Mouse (Mus musculus) heart, embryonic 13.5 days (tissue): Measurements from ENCODE around the gene Ppp2r5b. TPM values are rescaled to one million over a fixed set of nuclear protein-coding genes. Genes with fewer than 3 reads are reported as not detected.
A peak's percentile ranks its signal among the peaks of the same experiment; 100 is the strongest.

Experiments used
- ATAC-seq: fragments of 200-750 bp; cut with Nextera tagmentation; 2 replicates; pipeline ENCODE4 v1.8.0; 2017; ENCODE audit warnings: moderate TSS enrichment; ENCODE audit not compliant: insufficient number of reproducible peaks, low FRiP score, low TSS enrichment; ENCODE audit errors: extremely low read depth
- H3K27ac ChIP-seq: fragments of 300-500 bp; sonication (generic); replicated peaks from 2 replicates; pipeline ENCODE4 v1.5.1; 2015; ENCODE audit warnings: moderate library complexity, mild to moderate bottlenecking, inconsistent platforms
- H3K27me3 ChIP-seq: fragments of 300-500 bp; sonication (generic); replicated peaks from 2 replicates; pipeline ENCODE4 v1.6.1; 2015; ENCODE audit warnings: mild to moderate bottlenecking, inconsistent platforms
- H3K36me3 ChIP-seq: fragments of 300-500 bp; sonication (generic); 2 replicates; pipeline ENCODE4 v1.6.1; 2015; ENCODE audit warnings: mild to moderate bottlenecking, inconsistent platforms
- H3K4me1 ChIP-seq: fragments of 300-500 bp; sonication (generic); 2 replicates; pipeline ENCODE4 v1.6.1; 2015; ENCODE audit warnings: inconsistent platforms
- H3K4me2 ChIP-seq: fragments of 300-500 bp; sonication (generic); 2 replicates; pipeline ENCODE4 v1.6.1; 2015; ENCODE audit warnings: inconsistent platforms, mild to moderate bottlenecking, moderate library complexity
- H3K4me3 ChIP-seq: fragments of 300-500 bp; sonication (generic); 2 replicates; pipeline ENCODE4 v1.5.1; 2015; ENCODE audit warnings: moderate library complexity, mild to moderate bottlenecking, inconsistent platforms
- H3K9ac ChIP-seq: fragments of 300-500 bp; sonication (generic); 2 replicates; pipeline ENCODE4 v1.6.1; 2015; ENCODE audit warnings: inconsistent platforms, mild to moderate bottlenecking, moderate library complexity
- H3K9me3 ChIP-seq: fragments of 300-500 bp; sonication (generic); 2 replicates; pipeline ENCODE4 v1.6.1; 2016; ENCODE audit warnings: inconsistent platforms
- WGBS: fragments of 180-500 bp; shearing (Covaris S2); methylation state at CpG from one replicate; pipeline ENCODE4 v1.1.7; 2015; ENCODE audit warnings: mixed read lengths; 5-methylcytosine and 5-hydroxymethylcytosine counted together
- polyA plus RNA-seq: library from polyadenylated mRNA; unstranded; fragments of >200 nt; fragmentation: Nextera tagmentation; extraction: Ambion mirVana; gene quantifications from 2 replicates; pipeline ENCODE4 v1.2.1, GENCODE M21; 2015

Gene Ppp2r5b
- polyA plus RNA-seq, 1 experiment from 2014 or later: 20.7 TPM

DNA sequence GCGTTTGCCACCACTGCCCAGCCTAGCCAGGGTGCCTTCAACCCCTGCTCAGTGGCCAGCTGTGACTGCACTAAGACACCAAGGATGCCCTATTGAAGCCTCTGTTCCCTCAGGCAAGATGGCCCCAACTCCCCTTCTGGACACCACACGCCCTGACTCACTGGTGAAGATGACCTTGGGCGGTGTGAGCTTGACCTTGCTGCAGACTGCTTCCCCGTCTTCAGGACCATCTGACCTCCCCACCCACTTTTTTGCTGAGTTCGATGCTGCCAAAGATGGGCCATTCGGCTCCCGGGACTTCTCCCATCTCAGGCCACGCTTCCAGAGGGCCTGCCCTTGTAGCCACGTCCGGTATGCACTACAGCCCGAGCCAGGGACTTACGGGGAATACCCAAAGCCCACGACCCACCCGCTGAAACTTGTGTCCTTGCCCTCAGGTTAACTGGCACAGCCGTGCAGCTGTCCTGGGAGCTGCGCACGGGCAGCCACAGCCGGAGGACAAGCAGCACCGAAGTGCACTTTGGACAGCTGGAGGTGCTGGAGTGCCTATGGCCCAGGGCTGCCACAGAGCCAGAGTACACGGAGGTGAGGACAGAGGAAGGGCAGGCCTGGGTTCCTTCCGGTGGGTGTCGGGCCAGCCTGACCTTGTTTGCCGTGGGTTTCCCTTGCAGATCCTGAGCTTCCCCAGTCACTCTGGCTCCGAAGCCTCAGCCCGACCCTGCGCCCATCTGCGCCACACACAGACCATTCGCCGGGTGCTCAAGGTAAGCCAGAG is 12.0 kb upstream of the Ppp2r5b start:
- Histone ChIP-seq H3K4me1 (peaks cover 5% of the 10 kb centered on the region), H3K9me3 (no peaks in the 10 kb centered on the region), H3K27me3 (no peaks in the 10 kb centered on the region), H3K9ac (no peak overlapping the region), H3K36me3 (peaks cover 85% of the 10 kb centered on the region), H3K27ac (no peak overlapping the region), H3K4me2 (no peak overlapping the region), H3K4me3 (no peak overlapping the region)
- WGBS: 87% methylated on average over 29 of the region's 29 CpGs
- no peak for ATAC-seq

DNA sequence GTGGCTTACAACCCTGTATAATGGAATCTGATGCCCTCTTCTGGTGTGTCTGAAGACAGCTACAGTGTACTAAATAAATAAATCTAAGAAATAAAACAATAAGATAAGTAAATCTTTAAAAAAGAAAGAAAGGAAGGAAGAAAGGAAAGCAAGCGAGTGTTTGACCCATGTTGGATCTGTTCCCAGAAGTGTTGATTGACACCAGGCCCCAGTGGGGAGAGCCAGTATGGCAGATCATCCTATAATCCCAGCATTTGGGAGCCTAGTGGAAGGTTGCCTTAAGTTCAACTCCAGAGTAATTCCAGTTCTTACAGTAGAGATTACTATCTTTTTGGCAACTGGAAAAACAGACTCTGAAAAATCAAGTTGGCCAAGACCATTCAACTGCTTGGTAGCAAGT is 10.1 kb upstream of the Ppp2r5b start:
- WGBS: 52% methylated on average over 1 of the region's 1 CpGs
- Histone ChIP-seq H3K27me3 (no peaks in the 10 kb centered on the region), H3K4me3 (no peak overlapping the region), H3K27ac (no peak overlapping the region), H3K4me2 (no peak overlapping the region), H3K9ac (no peak overlapping the region), H3K9me3 (no peaks in the 10 kb centered on the region), H3K36me3 (peaks cover 67% of the 10 kb centered on the region), H3K4me1 (peaks cover 15% of the 10 kb centered on the region)
- no peak for ATAC-seq

DNA sequence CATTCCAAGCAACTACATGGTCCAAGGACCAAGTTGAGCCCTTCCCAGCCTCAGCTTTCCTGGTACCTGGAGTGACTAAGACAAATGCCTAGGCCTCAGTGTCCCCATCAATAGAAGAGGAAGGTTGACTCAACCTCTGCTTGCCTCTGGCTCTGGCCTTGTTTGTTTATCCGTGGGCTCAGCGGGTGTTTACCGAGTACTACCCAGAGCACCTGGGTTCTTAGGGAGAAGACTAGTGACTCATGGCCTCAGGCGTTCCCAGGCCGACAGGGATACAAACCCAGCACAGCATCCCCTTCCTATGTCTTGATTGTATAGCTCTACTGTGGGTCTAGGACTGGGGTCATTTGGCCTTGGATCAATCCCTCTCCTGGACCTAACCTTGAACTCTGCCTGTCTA is 7.6 kb upstream of the Ppp2r5b start:
- Histone ChIP-seq H3K36me3 (peaks cover 46% of the 10 kb centered on the region), H3K4me2 (peak overlapping the region; percentile 96), H3K27me3 (no peaks in the 10 kb centered on the region), H3K9me3 (no peaks in the 10 kb centered on the region), H3K27ac (no peak overlapping the region), H3K9ac (peak overlapping the region; percentile 93), H3K4me3 (no peak overlapping the region), H3K4me1 (peaks cover 22% of the 10 kb centered on the region)
- WGBS: 78% methylated on average over 5 of the region's 5 CpGs
- ATAC-seq: no peak

DNA sequence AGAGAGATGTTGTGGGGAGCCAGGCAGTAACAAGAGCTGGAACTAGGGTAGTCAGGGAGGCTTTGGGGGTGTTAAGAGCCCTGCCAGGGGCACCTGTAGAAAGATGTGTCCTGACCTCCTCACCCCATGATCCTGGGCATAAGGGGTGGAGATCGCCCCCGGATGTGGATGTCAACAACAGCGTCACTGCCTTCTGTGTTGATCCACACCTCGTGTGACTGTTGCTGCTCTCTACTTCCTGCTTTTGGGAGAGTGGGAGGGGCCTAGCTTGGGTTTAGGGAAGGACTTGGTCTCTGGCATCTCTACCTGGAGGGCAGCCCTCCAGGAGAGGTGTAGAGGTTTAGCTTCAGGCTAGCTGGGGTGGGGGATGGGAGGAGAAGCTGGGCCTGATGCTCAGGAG is 6.6 kb upstream of the Ppp2r5b start:
- peaks cover 37% of the 10 kb centered on the region for H3K36me3 ChIP-seq
- peak overlapping the region; percentile 96 for H3K4me2 ChIP-seq
- H3K9me3 ChIP-seq: no peaks in the 10 kb centered on the region
- peak overlapping the region; percentile 81 for H3K4me3 ChIP-seq
- peak overlapping the region; percentile 93 for H3K9ac ChIP-seq
- H3K27ac ChIP-seq: peak overlapping the region; percentile 72
- peaks cover 22% of the 10 kb centered on the region for H3K4me1 ChIP-seq
- 0 out of 2 replicates have a peak, but pooled peaks have one; percentile 15 for ATAC-seq
- H3K27me3 ChIP-seq: no peaks in the 10 kb centered on the region
- 0% methylated on average over 4 of the region's 4 CpGs for WGBS

DNA sequence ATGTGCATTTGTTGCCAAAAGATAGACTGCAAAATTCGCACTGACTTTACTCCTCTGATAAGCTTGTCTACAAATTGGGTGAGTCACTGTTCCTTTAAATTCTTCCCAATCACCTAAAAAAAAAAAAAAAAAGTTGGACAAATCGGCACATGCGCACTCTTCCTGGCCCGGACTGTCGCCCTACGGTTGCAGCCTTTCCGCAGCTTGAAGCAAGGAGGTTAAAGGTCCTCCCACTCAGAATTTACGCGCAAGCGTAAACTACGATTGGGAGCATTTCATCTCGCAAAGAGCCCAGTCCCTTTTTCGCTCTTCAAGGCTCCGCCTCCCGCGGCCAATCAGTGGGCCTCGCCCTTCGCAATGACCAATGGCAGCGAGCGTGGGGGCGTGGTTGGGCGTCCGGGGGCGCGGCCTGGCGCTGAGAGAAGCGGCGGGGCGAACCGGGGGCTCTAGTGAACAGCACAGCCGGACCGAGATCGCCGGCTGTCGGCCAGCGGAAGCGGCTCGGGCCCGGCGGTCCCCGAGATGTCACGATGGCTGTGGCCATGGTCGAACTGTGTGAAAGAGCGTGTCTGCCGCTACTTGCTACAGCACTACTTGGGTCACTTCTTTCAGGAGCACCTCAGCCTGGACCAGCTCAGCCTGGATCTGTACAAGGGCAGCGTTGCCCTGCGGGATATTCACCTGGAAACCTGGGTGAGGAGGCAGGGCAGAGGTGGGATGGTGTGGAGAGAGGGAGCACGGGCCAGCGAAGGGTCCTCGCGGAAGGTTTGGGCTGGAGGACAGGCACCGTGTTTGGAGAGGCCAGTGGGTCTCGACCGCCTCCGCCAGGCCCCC is 5.8 kb upstream of the Ppp2r5b start, which contains the start of gene Atg2a:
Atg2a (plus strand) TSS at position 395 of the 834 bp plus-strand sequence.
- peaks cover 24% of the 10 kb centered on the region for H3K4me1 ChIP-seq
- peak within 1 kb of the TSS; percentile 93 for H3K9ac ChIP-seq
- H3K27ac ChIP-seq: peak within 1 kb of the TSS; percentile 72
- no peaks in the 10 kb centered on the region for H3K9me3 ChIP-seq
- under 1% methylated on average over 55 of the region's 55 CpGs for WGBS
- peak; percentile 86 for ATAC-seq
- H3K27me3 ChIP-seq: no peaks in the 10 kb centered on the region
- peak within 1 kb of the TSS; percentile 96 for H3K4me2 ChIP-seq
- peaks cover 29% of the 10 kb centered on the region for H3K36me3 ChIP-seq
- peak within 1 kb of the TSS; percentile 81 for H3K4me3 ChIP-seq

DNA sequence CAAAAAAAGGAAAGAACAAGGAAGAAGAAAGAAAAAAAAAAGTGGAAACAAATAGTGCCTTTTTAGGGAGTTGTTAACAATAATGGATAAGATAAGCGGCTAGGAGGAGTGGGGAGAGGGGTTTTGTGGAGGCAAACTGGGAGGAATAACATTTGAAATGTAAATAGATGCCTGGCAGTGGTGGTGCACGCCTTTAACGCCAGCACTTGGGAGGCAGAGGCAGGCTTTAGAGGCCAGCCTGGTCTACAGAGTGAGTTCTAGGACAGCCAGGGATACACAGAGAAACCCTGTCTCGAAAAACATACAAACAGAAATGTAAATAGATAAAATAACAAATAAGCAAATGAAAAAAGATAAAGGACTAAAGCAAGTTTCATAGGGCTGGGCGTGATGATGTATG is 5.1 kb upstream of the Ppp2r5b start:
- Histone ChIP-seq H3K27ac (peak overlapping the region; percentile 60), H3K9ac (peak overlapping the region; percentile 48), H3K36me3 (peaks cover 21% of the 10 kb centered on the region), H3K9me3 (no peaks in the 10 kb centered on the region), H3K27me3 (no peaks in the 10 kb centered on the region), H3K4me2 (peak overlapping the region; percentile 96), H3K4me1 (peaks cover 28% of the 10 kb centered on the region), H3K4me3 (peak overlapping the region; percentile 81)
- no peak for ATAC-seq
- 30% methylated on average over 5 of the region's 5 CpGs for WGBS

GRCm38 (mm10) chr19:6240136-6240535 is 4.5 kb upstream of the Ppp2r5b start:
- Histone ChIP-seq H3K27ac (peak overlapping the region; percentile 13; the same call in 1 of the 2 replicates), H3K4me2 (0 out of 2 replicates have a peak overlapping the region, but pooled peaks have one; percentile 96), H3K36me3 (peaks cover 16% of the 10 kb centered on the region), H3K4me1 (peaks cover 30% of the 10 kb centered on the region), H3K9ac (no peak overlapping the region), H3K27me3 (no peaks in the 10 kb centered on the region), H3K9me3 (no peaks in the 10 kb centered on the region), H3K4me3 (no peak overlapping the region)
- no peak for ATAC-seq
- WGBS: 41% methylated on average over 1 of the region's 1 CpGs

- Histone ChIP-seq H3K4me1 (peaks cover 43% of the 10 kb centered on the region), H3K9ac (no peak overlapping the region), H3K9me3 (no peaks in the 10 kb centered on the region), H3K4me2 (no peak overlapping the region), H3K4me3 (no peak overlapping the region), H3K27ac (no peak overlapping the region), H3K27me3 (no peaks in the 10 kb centered on the region), H3K36me3 (peaks cover 4% of the 10 kb centered on the region; the same call in 1 of the 2 replicates)
- ATAC-seq: no peak
Measured at GRCm38 (mm10) chr19:6238740-6239139, 3.1 kb upstream of the Ppp2r5b start.

DNA sequence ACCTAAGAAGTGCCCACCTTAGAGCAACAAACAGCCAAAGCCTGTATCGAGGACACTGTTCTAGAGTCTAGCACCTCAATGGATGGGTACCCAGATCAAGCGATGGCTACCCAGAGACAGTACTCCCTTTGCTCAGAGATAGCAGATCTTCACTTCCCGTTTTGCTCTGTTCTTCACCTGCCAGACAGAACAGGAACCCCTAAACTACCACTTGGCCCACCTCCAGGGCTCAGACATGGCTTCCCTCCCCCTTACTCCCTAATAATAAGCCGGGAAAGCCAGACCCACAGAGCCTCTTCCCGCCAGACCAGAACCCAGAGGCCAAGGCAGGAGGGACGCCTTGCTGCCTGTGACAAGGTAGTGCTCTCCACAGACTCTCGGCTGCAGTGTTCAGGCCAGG is 1.2 kb upstream of the Ppp2r5b start:
- Histone ChIP-seq H3K4me1 (peaks cover 34% of the 10 kb centered on the region), H3K27ac (no peak overlapping the region), H3K36me3 (peaks cover 18% of the 10 kb centered on the region), H3K27me3 (no peaks in the 10 kb centered on the region), H3K4me3 (no peak overlapping the region), H3K9me3 (no peaks in the 10 kb centered on the region), H3K4me2 (peak overlapping the region; percentile 88; the same call in 1 of the 2 replicates), H3K9ac (no peak overlapping the region)
- ATAC-seq: no peak
- WGBS: 63% methylated on average over 7 of the region's 7 CpGs

DNA sequence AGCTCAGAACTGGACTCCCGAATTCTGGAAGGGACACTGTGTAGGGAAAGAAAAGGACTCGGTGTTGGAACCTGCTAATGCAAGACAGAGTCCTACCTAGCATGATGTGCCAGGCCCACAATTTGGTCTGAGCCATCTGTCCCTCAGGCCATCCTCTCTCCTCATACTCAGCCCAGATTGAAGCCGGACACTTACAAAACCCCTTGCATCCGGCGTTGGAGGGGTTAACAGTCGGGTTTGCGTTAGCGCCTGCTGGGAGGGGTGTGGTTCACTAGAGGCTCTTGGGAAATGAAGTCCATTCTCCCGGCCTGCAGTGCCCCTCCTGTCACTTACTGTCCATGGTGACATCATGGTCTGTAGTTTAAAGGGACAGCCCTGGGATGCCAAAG is 375 bp upstream of the Ppp2r5b start:
- H3K4me1 ChIP-seq: peaks cover 34% of the 10 kb centered on the region
- 0% methylated on average over 9 of the region's 9 CpGs for WGBS
- H3K4me3 ChIP-seq: peak overlapping the region; percentile 88
- peak overlapping the region; percentile 88 for H3K4me2 ChIP-seq
- H3K27ac ChIP-seq: peak overlapping the region; percentile 98
- peak; percentile 87 for ATAC-seq
- H3K9ac ChIP-seq: peak overlapping the region; percentile 94
- no peaks in the 10 kb centered on the region for H3K9me3 ChIP-seq
- H3K36me3 ChIP-seq: peaks cover 26% of the 10 kb centered on the region
- H3K27me3 ChIP-seq: no peaks in the 10 kb centered on the region

DNA sequence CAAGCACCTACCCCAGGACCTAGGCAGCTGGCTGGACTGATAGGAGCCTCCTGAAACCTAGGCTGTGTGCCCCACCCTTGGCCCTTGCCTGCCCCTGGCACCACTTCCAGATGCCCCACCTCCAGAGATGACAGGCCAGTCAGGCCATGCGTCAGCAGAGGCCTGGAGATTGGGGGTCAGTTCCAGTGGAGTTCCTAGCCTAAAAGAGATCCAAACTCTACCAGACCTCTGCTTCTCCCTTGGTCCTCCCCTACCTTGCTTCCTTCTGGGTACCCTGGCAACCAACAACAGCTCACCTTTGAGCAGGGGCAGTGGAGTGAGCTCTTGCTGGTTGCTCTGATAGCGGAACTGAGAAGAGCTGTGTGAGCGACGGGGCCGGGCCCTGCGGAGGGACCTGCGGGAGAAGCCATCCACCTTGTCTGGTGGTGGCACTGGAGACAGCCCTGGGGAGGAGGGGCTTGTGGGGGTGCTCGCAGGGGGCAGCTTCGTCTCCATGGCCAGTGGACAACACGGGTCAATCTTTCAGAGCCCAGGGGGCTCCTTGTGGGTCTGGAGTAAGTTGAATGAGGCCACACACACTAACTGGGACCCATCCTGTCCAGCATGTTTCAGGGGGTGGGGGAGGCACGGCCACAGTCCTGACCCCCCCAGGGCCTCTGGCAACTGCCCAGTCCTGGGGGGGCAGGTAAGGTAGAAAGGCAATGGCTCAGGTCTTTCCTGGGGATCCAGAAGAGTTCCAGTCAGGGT is 1.2 kb downstream of the Ppp2r5b start:
- peak overlapping the region; percentile 94 for H3K9ac ChIP-seq
- peaks cover 42% of the 10 kb centered on the region for H3K36me3 ChIP-seq
- H3K4me2 ChIP-seq: peak overlapping the region; percentile 88
- H3K27ac ChIP-seq: no peak overlapping the region
- no peaks in the 10 kb centered on the region for H3K27me3 ChIP-seq
- no peak for ATAC-seq
- peaks cover 25% of the 10 kb centered on the region for H3K4me1 ChIP-seq
- 62% methylated on average over 11 of the region's 11 CpGs for WGBS
- H3K4me3 ChIP-seq: peak overlapping the region; percentile 88
- H3K9me3 ChIP-seq: no peaks in the 10 kb centered on the region
